Mouse (Mus musculus) liver, embryonic 14 days (tissue): ENCODE measurements around the gene Ing3. TPM values are rescaled to one million over a fixed set of nuclear protein-coding genes. Genes with fewer than 3 reads are reported as not detected.

Experiments used
- polyA plus RNA-seq: library from polyadenylated mRNA; depleted of rRNA; stranded (reverse); fragments of >200 nt; gene quantifications from 2 replicates; pipeline ENCODE4 v1.2.3, GENCODE M21; 2012; rRNA removed

Ing3 gene
- polyA plus RNA-seq = 5.5 and 7.0 TPM in 2 replicates

GRCm38 (mm10) chr6:21949226-21949731 is at the start of gene Ing3:
Gene Ing3 (plus strand): TSS chr6:21949571.

DNA sequence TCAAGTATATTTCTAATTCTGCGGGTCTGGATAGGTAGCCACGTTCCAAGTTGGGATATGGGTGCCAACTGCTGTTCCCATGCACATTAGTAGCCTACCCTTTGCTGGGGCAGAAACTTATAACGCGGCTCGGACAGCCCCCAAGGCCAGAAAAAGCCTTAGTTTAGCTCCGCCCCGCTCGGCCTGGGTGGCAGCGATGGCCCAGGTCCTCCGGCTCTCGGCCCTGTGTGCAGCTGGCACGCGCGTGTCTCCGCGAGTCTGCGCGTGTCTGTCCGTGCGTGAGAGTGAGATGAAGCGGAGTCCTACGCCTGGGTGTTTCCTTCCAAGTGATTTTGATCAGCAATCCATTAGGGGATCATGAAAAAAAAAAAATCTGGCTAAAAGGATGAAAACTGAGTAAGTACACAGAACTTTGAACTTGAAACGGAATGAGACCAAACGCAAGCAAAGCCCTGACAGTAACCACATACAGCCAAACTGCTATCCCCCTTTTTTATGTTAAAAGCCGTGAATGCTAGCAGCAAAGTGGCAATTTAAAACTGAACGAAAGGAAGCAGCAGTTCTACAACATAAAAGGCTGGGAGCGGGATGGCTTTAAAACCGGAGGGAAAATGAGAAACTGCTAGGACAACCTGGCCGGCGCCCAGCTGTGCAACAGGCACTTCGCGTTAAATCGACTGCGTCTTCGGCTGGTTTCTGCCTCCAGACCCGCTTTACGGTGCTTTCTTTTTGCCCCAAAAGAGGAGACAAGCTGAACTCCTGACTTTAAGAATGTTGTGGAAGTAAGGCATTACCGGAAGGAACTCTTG is 36.6 kb downstream of the Ing3 start, which contains the start of gene Cped1:
Gene Cped1, plus strand, starts transcription at position 185 of the 809 bp plus-strand sequence.

Other genes starting within 250 kb of the Ing3 start
- gene Tspan12, start 97.1 kb upstream of the Ing3 start, polyA plus RNA-seq = 4.6 and 5.1 TPM in 2 replicates
- 1.5 and 2.2 TPM in 2 replicates for gene Cped1, start 36.3 kb downstream of the Ing3 start, polyA plus RNA-seq